In genomic region chr5:36075172-36076074, GRCm38 (mm10) we compare ENCODE assay signal across 8 mouse cellular contexts.
DNase-seq lines count a peak whose midpoint lies in the region; ATAC-seq and TF ChIP-seq lines count a peak whose summit lies in the region.

No protein-coding gene starts in this region.

- no peak overlapping the region for H3K4me2 ChIP-seq in hindbrain, embryonic 16.5 days (ENCODE audit: low read length)
- no peak overlapping the region for H3K4me2 ChIP-seq in hindbrain, embryonic 12.5 days (replicated peaks)
- H3K4me2 ChIP-seq in hindbrain, postnatal 0 days (ENCODE audit: low read depth, low read length), result no peak overlapping the region
- no peak overlapping the region for H3K4me2 ChIP-seq in intestine, embryonic 16.5 days (ENCODE audit: low read depth, low read length)

- DNase-seq in gastrocnemius, adult 2 months, result peak; percentile 68
- peak; percentile 20 for DNase-seq in hindbrain, postnatal 0 days (ENCODE audit: low spot score)
- DNase-seq in lung, postnatal 25 days (ENCODE audit: low spot score), result peak; percentile 87
- DNase-seq in left cerebral cortex, postnatal 14 days (ENCODE audit: low spot score in 2 of 2), result no peak

- no peaks in the 10 kb centered on the region for H3K27me3 ChIP-seq in hindbrain, embryonic 16.5 days (replicated peaks; ENCODE audit: control insufficient read depth, insufficient read depth, low read length)
- no peaks in the 10 kb centered on the region for H3K27me3 ChIP-seq in hindbrain, embryonic 12.5 days
- H3K27me3 ChIP-seq in hindbrain, postnatal 0 days (ENCODE audit: insufficient read depth, low read length), result no peaks in the 10 kb centered on the region
- no peaks in the 10 kb centered on the region for H3K27me3 ChIP-seq in intestine, embryonic 16.5 days (replicated peaks; ENCODE audit: control insufficient read depth, insufficient read depth, low read length)

- intact Hi-C loops in gastrocnemius, adult 2 months (cut with DNase I), result no loop called here
- intact Hi-C loops in left cerebral cortex, postnatal 14 days (cut with DNase I), result no loop called here

- TF ChIP-seq CTCF in gastrocnemius, adult 2 months (IDR thresholded peaks at IDR 0.05), result no peak
- TF ChIP-seq CTCF in hindbrain, postnatal 0 days (IDR thresholded peaks at IDR 0.05; ENCODE audit: low read depth), result no peak

- H3K9ac ChIP-seq in hindbrain, embryonic 16.5 days (ENCODE audit: low read depth, low read length), result no peak overlapping the region
- no peak overlapping the region for H3K9ac ChIP-seq in hindbrain, embryonic 12.5 days
- no peak overlapping the region for H3K9ac ChIP-seq in hindbrain, postnatal 0 days (replicated peaks; ENCODE audit: low read length)
- H3K9ac ChIP-seq in intestine, embryonic 16.5 days (ENCODE audit: low read depth, low read length), result no peak overlapping the region

- no peaks in the 10 kb centered on the region for H3K9me3 ChIP-seq in hindbrain, embryonic 16.5 days (ENCODE audit: control insufficient read depth, low read length)
- H3K9me3 ChIP-seq in hindbrain, embryonic 12.5 days (replicated peaks), result 0 out of 2 replicates have a peak, but pooled peaks cover 6% of the 10 kb centered on the region
- no peaks in the 10 kb centered on the region for H3K9me3 ChIP-seq in hindbrain, postnatal 0 days (ENCODE audit: low read length)
- H3K9me3 ChIP-seq in intestine, embryonic 16.5 days (ENCODE audit: control insufficient read depth, low read length), result no peaks in the 10 kb centered on the region

- H3K4me3 ChIP-seq in hindbrain, embryonic 16.5 days (ENCODE audit: low read length), result no peak overlapping the region
- no peak overlapping the region for H3K4me3 ChIP-seq in hindbrain, embryonic 12.5 days
- H3K4me3 ChIP-seq in gastrocnemius, adult 2 months, result no peak overlapping the region
- H3K4me3 ChIP-seq in hindbrain, postnatal 0 days (ENCODE audit: low read length), result no peak overlapping the region
- no peak overlapping the region for H3K4me3 ChIP-seq in intestine, embryonic 16.5 days (ENCODE audit: low read length)

- no peaks in the 10 kb centered on the region for H3K36me3 ChIP-seq in hindbrain, embryonic 16.5 days (ENCODE audit: control insufficient read depth, insufficient read depth, low read length)
- H3K36me3 ChIP-seq in hindbrain, embryonic 12.5 days, result no peaks in the 10 kb centered on the region
- no peaks in the 10 kb centered on the region for H3K36me3 ChIP-seq in hindbrain, postnatal 0 days (ENCODE audit: insufficient read depth, low read length)
- no peaks in the 10 kb centered on the region for H3K36me3 ChIP-seq in intestine, embryonic 16.5 days (ENCODE audit: control insufficient read depth, insufficient read depth, low read length)

- H3K27ac ChIP-seq in hindbrain, embryonic 16.5 days (ENCODE audit: low read depth, low read length), result peak overlapping the region; percentile 17; the same call in 1 of the 2 replicates
- H3K27ac ChIP-seq in hindbrain, embryonic 12.5 days, result no peak overlapping the region
- peak overlapping the region; percentile 46 for H3K27ac ChIP-seq in gastrocnemius, adult 2 months
- no peak overlapping the region for H3K27ac ChIP-seq in hindbrain, postnatal 0 days
- no peak overlapping the region for H3K27ac ChIP-seq in intestine, embryonic 16.5 days (ENCODE audit: low read length)

- ATAC-seq in hindbrain, embryonic 16.5 days, result peak; percentile 61; the same call in 1 of the 2 replicates
- ATAC-seq in hindbrain, embryonic 12.5 days (ENCODE audit: low FRiP score), result no peak
- ATAC-seq in hindbrain, postnatal 0 days, result no peak
- no peak for ATAC-seq in granulocyte monocyte progenitor cell, adult 5-6 weeks (replicated peaks; ENCODE audit: poor library complexity, severe bottlenecking)
- ATAC-seq in intestine, embryonic 16.5 days, result no peak

- H3K4me1 ChIP-seq in hindbrain, embryonic 16.5 days (ENCODE audit: control insufficient read depth, insufficient read depth, low read depth, low read length), result peaks cover 5% of the 10 kb centered on the region; the same call in 1 of the 2 replicates
- no peaks in the 10 kb centered on the region; the same call in 1 of the 2 replicates for H3K4me1 ChIP-seq in hindbrain, embryonic 12.5 days
- H3K4me1 ChIP-seq in hindbrain, postnatal 0 days (ENCODE audit: insufficient read depth, low read length), result no peaks in the 10 kb centered on the region
- H3K4me1 ChIP-seq in intestine, embryonic 16.5 days (ENCODE audit: control insufficient read depth, insufficient read depth, low read length), result no peaks in the 10 kb centered on the region

- 64% methylated on average over 5 of the region's 5 CpGs for WGBS in hindbrain, embryonic 16.5 days
- 79% methylated on average over 5 of the region's 5 CpGs for WGBS in hindbrain, embryonic 12.5 days
- 58% methylated on average over 5 of the region's 5 CpGs for WGBS in hindbrain, postnatal 0 days
- 84% methylated on average over 5 of the region's 5 CpGs for WGBS in intestine, embryonic 16.5 days

Comparison
In these comparisons a context has a peak if more than half of its experiments do, and no peak if none do; other contexts are left out.
1. H3K27ac ChIP-seq: peak in hindbrain, embryonic 16.5 days (single experiment) and gastrocnemius, adult 2 months (single experiment); none in hindbrain, embryonic 12.5 days (single experiment), hindbrain, postnatal 0 days (single experiment) and intestine, embryonic 16.5 days (single experiment).
2. DNase-seq: peak in gastrocnemius, adult 2 months (single experiment), hindbrain, postnatal 0 days (single experiment) and lung, postnatal 25 days (single experiment); none in left cerebral cortex, postnatal 14 days (0 of 2).